Mouse (Mus musculus): ENCODE data around the gene Nat8f5. TPM values are rescaled to one million over a fixed set of nuclear protein-coding genes. Genes with fewer than 3 reads are reported as not detected.
"Not testable (repeated sequence)": the region's sequence is repeated elsewhere in the genome, so short reads cannot be mapped to it uniquely, and the experiment has no call there.

Gene Nat8f5
- not detected for total RNA-seq (2021)

GRCm38 (mm10) chr6:85820837-85821236, at the start of gene Nat8f5, which contains the start of gene Nat8f6:
Nat8f5 (minus strand) TSS chr6:85820972.
Nat8f6 (minus strand) TSS chr6:85820954.
- DNase-seq (ENCODE audit: low spot score): no peak
- intact Hi-C loops (cut with DNase I): no loop called here

- DNase-seq (ENCODE audit: low spot score); intact Hi-C loops (cut with DNase I): not testable (repeated sequence)
Measured at GRCm38 (mm10) chr6:85869006-85869405, 48.2 kb upstream of the Nat8f5 start, which contains the start of gene Nat8f2. Nat8f2 (minus strand) TSS chr6:85869158.

- intact Hi-C loops (cut with DNase I): no loop called here
- no peak for DNase-seq (ENCODE audit: low spot score)
Measured at GRCm38 (mm10) chr6:85867726-85868690, 47.2 kb upstream of the Nat8f5 start.

- DNase-seq (ENCODE audit: low spot score); intact Hi-C loops (cut with DNase I): not testable (repeated sequence)
Measured at GRCm38 (mm10) chr6:85866995-85867394, 46.2 kb upstream of the Nat8f5 start.

GRCm38 (mm10) chr6:85866166-85866565, 45.4 kb upstream of the Nat8f5 start:
- DNase-seq (ENCODE audit: low spot score); intact Hi-C loops (cut with DNase I): not testable (repeated sequence)

GRCm38 (mm10) chr6:85864900-85865639, 44.3 kb upstream of the Nat8f5 start:
- DNase-seq (ENCODE audit: low spot score); intact Hi-C loops (cut with DNase I): not testable (repeated sequence)

GRCm38 (mm10) chr6:85863840-85864239, 43.1 kb upstream of the Nat8f5 start:
- intact Hi-C loops (cut with DNase I): no loop called here

GRCm38 (mm10) chr6:85863136-85863535, 42.4 kb upstream of the Nat8f5 start:
- intact Hi-C loops (cut with DNase I): no loop called here

More at GRCm38 (mm10) chr6:85863840-85864239, 43.1 kb upstream of the Nat8f5 start:
- DNase-seq (ENCODE audit: low spot score): no peak

GRCm38 (mm10) chr6:85862565-85862964, 41.8 kb upstream of the Nat8f5 start:
- no peak for DNase-seq (ENCODE audit: low spot score)
- intact Hi-C loops (cut with DNase I): no loop called here

More at GRCm38 (mm10) chr6:85863136-85863535, 42.4 kb upstream of the Nat8f5 start:
- DNase-seq (ENCODE audit: low spot score): no peak

GRCm38 (mm10) chr6:85861247-85861646, 40.5 kb upstream of the Nat8f5 start:
- no peak for DNase-seq (ENCODE audit: low spot score)
- intact Hi-C loops (cut with DNase I): no loop called here

- intact Hi-C loops (cut with DNase I): no loop called here
- DNase-seq (ENCODE audit: low spot score): peak; percentile 63
Measured at GRCm38 (mm10) chr6:85856194-85856678, 35.5 kb upstream of the Nat8f5 start.

- intact Hi-C loops (cut with DNase I): no loop called here
- no peak for DNase-seq (ENCODE audit: low spot score)
Measured at GRCm38 (mm10) chr6:85853481-85853880, 32.7 kb upstream of the Nat8f5 start.

- intact Hi-C loops (cut with DNase I): no loop called here
- DNase-seq (ENCODE audit: low spot score): no peak
Measured at GRCm38 (mm10) chr6:85851062-85851773, 30.4 kb upstream of the Nat8f5 start.

GRCm38 (mm10) chr6:85849240-85849639, 28.5 kb upstream of the Nat8f5 start:
- intact Hi-C loops (cut with DNase I): no loop called here
- no peak for DNase-seq (ENCODE audit: low spot score)

GRCm38 (mm10) chr6:85848140-85848539, 27.4 kb upstream of the Nat8f5 start:
- no peak for DNase-seq (ENCODE audit: low spot score)
- intact Hi-C loops (cut with DNase I): no loop called here

- DNase-seq (ENCODE audit: low spot score): no peak
- intact Hi-C loops (cut with DNase I): no loop called here
Measured at GRCm38 (mm10) chr6:85846921-85847320, 26.1 kb upstream of the Nat8f5 start.

GRCm38 (mm10) chr6:85843677-85844458, 23.1 kb upstream of the Nat8f5 start:
- DNase-seq (ENCODE audit: low spot score); intact Hi-C loops (cut with DNase I): not testable (repeated sequence)

- intact Hi-C loops (cut with DNase I): loop anchor here (2.0 kb wide), 1 partner anchor 55 kb away; no protein-coding TSS in a partner anchor
- no peak for DNase-seq (ENCODE audit: low spot score)
Measured at GRCm38 (mm10) chr6:85839982-85840381, 19.2 kb upstream of the Nat8f5 start.

- intact Hi-C loops (cut with DNase I): loop anchor here (2.0 kb wide), 1 partner anchor 56 kb away; no protein-coding TSS in a partner anchor
- DNase-seq (ENCODE audit: low spot score): no peak
Measured at GRCm38 (mm10) chr6:85838674-85839073, 17.9 kb upstream of the Nat8f5 start.

All from heart, postnatal 25 days (tissue).